Mouse (Mus musculus) thymus, adult 2 months (tissue): Measurements from ENCODE around the gene Plod3.

Experiments used
- CTCF ChIP-seq: fragments of 200-500 bp; IDR thresholded peaks from 2 replicates; pipeline ENCODE4 v1.5.1; 2012; ENCODE audit warnings: mild to moderate bottlenecking, control low read depth, low read length, moderate library complexity, borderline replicate concordance; ENCODE audit not compliant: control insufficient read depth, poor library complexity, insufficient read depth; ENCODE audit errors: extremely low read depth
- POLR2A ChIP-seq: fragments of 200-500 bp; IDR thresholded peaks from 2 replicates; pipeline ENCODE4 v1.6.1; 2012; ENCODE audit warnings: mild to moderate bottlenecking, low read length, control low read depth, moderate library complexity; ENCODE audit not compliant: control insufficient read depth, poor library complexity, insufficient read depth; ENCODE audit errors: extremely low read depth

- TF ChIP-seq CTCF (no peak), POLR2A (no peak)
Measured at GRCm38 (mm10) chr5:136940845-136941560, 45.8 kb upstream of the Plod3 start.
